Mouse (Mus musculus) spleen, adult 12 weeks (tissue): Measurements from ENCODE around the gene Selenoh.
"Not testable (repeated sequence)": the region's sequence is repeated elsewhere in the genome, so short reads cannot be mapped to it uniquely, and the experiment has no call there.

Experiments used
- DNase-seq: peaks from one replicate; pipeline ENCODE4 v3.0.0; 2022; ENCODE audit warnings: low spot score

Selenoh gene

GRCm38 (mm10) chr2:84671535-84671934, 965 bp upstream of the Selenoh start:
- not testable (repeated sequence) for DNase-seq

DNA sequence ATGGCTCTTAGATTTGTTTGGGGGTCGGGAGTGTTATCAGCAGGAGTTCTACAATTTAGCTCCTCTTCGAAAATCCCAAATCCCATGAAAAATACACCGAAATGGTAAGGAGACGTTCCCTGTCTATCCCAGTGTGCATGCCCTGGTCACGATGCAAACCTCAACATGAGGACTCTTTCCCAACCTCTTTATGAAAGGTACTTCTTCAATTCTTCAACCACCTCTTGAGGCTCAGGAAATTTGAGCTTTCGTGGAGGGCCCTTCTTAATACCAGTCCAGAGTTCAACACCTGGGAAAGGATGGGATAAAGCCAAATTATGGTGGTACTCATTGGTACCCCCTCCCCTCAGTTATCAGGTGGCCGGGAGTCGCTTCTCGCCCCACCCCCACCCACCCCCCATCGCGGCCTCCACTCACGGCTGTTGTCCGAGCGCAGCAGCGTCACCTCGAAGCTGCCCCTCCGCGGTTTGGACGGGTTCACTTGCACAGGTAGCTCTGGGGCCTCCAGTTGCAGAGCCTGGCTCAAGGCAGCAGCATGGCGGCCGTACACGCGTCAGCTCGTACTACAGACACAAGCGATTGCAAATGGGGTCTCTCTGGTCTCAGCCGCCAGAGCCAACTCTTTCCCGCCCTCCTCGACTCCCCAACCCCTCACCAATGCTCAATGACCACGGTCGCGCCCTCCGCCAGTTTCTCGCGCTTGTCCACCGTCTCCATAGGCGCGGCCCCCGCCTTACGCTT, 572 bp downstream of the Selenoh start:
- no peak for DNase-seq

GRCm38 (mm10) chr2:84666081-84666480, 4.5 kb downstream of the Selenoh start:
- no peak for DNase-seq

GRCm38 (mm10) chr2:84662866-84663265, 7.7 kb downstream of the Selenoh start:
- DNase-seq, result peak; percentile 32

DNA sequence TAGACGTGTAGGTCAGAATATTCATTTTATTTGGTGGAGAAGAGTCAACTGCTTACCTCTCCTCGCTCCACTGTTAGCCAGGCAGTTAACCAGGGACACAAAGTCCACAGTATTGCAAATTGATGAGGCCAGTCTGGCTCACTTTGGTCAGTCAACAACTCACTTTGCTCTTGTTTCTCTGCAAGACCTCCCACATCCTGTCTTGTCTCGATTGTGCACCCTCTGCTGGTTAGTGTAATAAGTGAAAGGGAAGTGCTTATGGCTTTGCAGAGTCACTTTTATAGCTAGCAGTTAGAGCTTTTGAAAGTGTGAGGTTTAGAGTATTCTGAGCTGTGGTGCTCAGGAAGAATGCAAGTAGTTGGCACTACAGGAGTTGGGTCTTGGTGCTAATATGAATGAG, 10.3 kb downstream of the Selenoh start:
- no peak for DNase-seq

DNA sequence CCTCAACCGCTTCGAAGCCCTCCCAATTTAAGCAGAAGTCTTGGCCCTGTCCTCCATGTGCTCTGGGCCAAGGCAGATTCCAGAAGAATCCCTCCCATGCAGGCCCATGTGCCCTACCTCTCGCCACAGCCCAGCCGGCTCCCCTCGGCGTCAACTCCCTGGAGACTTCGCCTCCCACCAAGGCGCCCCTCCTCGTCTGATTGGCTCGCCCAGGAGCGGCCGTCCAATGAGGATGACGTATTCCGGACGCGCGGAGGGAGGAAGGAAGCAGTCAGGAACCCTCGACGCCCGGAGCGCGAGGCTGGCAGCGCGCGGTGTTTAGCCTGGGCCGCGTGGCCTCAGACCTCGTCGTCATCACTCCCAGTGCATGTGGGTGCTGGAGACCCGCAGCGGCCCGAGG, 11.8 kb downstream of the Selenoh start, which contains the start of gene Btbd18:
Gene Btbd18, plus strand, starts transcription at position 274 of the 400 bp plus-strand sequence.
- DNase-seq, result no peak

DNA sequence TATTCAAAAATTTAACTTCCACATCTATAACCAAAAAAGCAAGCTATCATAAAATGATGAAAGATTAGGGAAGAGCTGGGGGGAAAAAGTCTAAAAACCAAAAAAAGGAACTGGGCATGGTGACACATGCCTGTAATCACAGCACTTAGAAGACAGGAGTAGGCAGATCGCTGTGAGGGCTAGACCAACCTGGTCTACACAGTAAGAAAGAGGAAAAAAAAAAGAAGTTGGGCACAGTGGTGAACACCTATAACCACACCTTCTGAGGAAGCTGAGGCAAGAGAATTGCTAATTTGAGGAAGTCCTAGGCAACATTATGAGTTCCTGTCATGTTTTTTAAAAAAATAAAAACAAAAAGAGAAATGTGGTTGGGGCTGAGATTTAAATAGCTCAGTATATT, 14.7 kb downstream of the Selenoh start:
- no peak for DNase-seq

DNA sequence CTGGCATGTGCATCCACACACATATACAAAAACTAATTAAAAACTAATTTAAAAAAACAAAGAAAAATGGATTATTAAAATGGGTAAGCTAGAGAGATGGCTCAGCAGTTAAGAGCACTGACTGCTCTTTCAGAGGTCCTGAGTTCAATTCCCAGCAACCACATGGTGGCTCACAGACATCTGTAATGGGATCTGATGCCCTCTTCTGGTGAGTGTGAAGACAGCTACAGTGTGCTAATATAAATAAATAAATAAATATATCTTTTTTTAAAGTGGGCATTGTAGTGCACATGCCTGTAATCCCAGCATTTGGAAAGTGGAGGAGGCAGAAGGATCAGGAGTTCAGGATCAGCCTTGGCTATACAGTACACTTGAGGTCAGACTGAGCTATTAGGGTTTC, 17.2 kb downstream of the Selenoh start:
- no peak for DNase-seq

DNA sequence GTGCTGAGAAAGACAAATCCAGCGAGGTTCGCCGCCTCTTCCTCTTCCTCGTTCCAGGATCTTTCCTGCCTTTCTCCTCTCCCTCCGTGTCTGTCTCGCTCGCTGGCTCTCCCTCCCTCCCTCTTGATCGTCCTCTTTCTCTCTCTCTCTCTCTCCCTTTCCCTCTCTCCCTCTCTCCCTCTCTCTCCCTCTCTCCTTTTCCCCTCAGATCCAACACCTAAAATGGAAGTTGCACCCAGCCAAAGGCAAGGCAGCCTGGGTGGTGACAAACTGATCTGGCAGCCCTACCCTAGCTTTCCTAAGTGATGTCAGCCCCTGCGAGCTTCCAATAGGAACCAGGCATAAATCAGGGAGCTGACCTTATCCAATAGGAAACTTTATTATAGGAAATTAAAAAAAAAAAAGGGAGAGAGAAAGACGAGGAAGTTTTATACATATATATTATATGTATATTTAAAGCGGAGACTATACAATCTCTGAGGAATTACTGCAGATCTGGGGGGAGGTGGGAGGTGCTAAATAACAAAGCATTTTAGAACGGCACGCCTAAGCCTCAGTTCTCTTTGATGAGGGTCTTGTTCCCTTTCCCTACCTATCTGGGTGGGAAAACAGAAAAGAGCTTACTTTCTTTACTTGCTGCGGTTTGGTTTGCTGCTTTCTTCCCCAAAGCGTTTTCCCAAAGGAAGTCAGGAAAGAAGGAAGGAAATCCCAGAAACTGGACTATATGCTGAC, 19.9 kb downstream of the Selenoh start, which contains the start of gene Ctnnd1:
Gene Ctnnd1, minus strand, starts transcription at position 302 of the 732 bp plus-strand sequence.
- peak; percentile 19 for DNase-seq

DNA sequence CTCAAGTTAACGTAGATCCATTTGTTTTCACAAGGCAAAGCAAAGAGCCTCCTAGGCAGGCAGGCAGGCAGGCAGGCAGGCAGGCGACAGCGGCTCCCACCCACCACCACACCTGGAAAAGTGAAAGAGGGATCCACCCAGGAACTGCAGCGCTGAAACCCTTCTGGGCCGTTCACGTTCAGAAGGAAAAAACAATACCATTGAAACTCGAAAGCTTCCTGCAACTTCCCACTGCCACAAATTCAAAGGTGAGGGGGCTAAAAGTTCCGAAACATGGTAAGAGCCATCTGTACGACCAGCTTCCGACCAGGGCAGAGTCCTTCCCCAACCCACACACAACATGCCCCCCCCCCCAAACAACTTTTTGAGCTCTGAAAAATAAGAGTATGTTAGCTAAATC, 20.9 kb downstream of the Selenoh start:
- DNase-seq, result no peak

DNA sequence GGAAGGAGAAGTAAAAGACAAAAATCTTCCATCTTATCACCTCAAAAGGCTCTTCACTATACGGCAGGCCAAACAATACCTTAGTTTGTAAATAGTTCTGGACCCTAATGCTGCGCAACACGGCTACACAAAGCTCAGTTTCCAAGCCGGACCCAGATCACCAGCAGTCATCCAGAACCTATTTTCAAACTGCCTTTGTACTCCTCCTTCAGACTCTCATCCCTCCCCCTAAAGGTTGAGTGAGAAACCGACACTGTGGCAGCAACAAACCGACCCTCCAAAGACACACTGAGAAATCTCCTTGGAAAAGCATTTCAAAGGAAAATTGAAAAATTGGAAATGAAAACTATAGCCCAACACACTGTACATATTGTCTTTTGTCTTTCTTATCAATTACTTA, 22.2 kb downstream of the Selenoh start:
- DNase-seq, result no peak

- no peak for DNase-seq
These were observed 23.5 kb downstream of the Selenoh start for GRCm38 (mm10) chr2:84647051-84647568.

DNA sequence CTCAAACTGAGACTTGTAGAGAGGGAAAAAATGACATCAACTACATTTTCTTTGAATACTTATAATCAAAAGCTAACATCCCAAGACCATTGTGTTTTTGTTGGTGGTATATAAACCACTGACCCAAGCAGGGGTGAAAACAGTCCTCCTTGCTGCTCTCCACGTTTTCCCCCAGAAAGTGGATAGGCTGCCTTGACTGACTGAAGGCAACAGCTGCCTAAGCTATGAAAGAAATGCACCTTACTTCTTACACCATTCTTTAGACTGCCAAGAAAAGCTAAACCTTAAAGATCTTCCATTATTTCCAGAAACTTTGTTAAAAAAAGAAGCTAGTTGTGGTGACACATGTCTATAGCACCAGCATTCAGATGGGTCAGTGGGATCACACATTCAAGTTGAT, 24.4 kb downstream of the Selenoh start:
- no peak for DNase-seq

DNA sequence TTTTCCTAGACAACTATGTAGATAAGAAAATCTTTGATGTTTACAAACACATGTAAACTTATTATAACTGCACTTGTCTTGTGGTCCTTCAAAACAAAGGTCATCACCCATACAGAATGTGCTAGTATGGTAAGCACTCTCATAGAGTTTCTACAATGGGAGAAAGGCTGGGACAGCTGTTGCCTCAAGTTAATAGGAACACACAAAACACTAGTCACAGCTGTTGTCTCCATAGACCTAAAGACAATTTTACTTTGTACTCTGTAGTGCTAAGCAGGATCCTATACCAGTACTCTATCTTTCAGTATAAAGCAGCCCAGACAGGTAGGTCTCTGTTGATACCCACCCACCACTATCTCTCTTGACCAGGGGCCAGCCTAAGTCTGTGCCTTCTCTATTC, 29.7 kb downstream of the Selenoh start:
- DNase-seq, result no peak

DNA sequence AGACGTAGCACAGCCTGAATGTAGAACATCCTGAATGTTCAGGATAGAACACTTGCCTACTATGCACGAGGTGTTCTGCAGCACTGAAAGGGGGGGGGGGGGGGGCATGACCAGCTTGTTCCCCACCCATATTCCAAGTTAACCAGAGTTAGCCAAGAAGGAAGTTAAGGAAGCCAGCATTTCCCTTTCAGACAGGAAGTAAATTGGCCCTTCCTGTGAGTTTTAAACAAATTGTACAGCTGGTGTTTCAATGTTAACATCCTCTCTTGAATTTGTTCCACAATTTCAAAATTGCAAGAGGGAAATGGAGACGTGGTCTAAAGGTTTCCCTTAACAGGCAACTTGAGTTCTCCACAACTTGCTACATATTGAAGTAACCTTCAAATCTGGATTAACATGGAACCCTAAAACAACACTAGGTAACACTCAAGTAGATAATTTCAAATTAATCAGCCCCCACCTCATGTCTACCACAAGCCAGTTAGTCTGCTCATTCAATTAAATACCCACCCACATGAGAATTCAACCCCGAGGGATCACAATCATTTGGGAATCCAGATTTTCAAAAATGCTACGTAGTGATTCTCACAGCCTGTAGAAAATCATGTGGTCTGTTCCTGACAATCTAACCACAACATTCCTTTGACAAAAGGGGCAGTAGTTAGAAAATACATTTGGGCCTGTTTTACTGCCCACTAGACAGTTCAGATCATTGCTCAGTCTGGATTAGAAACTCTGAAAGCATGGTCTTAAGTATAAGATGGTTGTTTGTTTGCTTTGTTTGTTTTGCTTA, 31.9 kb downstream of the Selenoh start:
- DNase-seq, result no peak

- no peak for DNase-seq
These were observed 33.0 kb downstream of the Selenoh start for GRCm38 (mm10) chr2:84637452-84638165.

DNA sequence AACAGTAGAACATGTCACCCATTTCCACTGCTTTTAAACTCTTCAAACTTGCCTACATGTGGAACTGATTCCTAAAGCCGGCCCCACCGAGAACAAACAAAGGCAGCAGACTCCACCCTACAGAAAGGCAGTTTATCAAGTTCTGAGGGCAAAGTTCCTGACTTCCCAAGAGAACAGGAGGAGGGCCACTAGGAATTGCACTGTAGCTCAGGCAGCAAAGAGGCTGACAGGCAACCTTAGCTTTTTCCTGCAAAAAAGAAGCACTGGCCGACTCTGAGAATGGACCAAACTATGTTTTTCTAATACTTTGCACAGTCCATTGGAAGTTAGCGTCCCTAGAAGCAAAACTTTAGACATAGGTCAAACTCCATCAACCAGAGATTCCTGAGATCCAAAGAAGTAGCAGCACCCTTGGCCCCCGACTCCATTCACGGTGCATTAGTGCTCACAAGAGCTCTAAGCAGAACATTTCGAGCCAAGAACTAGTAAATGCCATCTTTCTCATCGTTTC, 34.3 kb downstream of the Selenoh start:
- no peak for DNase-seq

DNA sequence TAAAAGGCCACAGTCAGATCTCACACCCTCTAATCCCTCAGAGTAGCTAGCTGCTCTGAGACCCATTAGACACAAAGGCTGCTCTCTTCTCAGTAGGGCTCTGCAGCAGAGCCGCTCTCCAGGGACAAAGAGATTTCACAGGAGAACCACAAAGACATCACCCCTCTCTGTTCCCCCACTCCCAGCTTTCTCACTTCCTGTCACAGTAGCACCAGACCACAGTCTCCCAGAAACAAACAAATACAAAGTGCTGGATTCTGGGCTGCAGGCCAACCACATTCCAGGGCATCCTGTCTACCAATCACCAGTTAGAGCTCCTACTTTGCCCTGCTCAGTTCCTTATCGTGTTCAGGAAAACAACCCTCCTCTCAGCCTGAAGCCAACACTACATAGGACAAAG, 35.0 kb downstream of the Selenoh start:
- no peak for DNase-seq

DNA sequence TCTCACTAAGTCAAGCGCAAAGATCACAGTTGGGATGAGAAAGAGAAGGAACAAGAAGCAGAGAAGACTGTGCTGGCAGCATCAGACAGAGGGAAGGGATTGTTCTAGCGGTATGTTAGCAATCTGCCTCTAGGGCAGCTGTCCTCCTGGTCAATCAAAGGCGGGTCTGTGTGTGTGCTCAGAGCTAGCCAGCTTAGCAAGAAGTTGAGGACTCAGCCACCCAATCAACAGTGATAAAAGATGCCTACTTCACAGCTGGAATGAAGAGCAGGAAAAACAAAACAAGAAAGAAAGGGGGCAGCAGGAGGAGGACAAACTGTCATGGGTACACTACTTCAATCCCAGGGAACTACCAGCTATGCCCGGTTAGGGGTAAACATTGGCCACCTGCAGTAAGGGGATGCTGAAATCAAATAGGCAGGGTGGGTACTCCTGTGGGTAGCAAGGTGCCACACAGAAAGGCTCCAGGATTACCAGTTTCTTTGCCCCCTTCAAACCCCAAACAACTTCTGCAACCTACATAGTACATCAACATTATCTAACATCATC, 35.6 kb downstream of the Selenoh start:
- no peak for DNase-seq

DNA sequence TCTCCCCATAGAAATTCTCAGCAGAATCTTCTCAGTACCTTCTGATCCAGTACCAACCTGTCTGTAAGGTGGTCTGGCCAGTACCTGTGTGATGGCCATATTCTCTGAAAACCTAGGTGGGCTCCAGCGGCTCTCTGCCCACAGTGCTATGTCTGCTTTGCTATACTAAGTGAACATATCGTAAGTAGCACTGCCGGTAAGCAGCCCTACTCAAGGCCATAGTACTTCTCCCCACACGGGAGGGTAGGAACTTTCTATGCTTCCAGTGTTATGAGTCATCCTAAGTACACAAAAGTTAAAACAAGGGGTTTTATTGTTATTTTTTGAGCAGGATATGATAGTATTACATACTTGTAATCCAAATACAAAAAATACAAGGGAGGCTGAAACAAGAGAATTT, 36.6 kb downstream of the Selenoh start:
- no peak for DNase-seq

- DNase-seq, result no peak
These were observed 37.6 kb downstream of the Selenoh start for GRCm38 (mm10) chr2:84632999-84633398.
